Mouse (Mus musculus): ENCODE data around the gene Vmn1r183. TPM values are rescaled to one million over a fixed set of nuclear protein-coding genes. Genes with fewer than 3 reads are reported as not detected.
A peak's percentile ranks its signal among the peaks of the same experiment; 100 is the strongest.

Gene Vmn1r183
- polyA plus RNA-seq, 2 experiments: not detected

- peaks cover 11% of the 10 kb centered on the region for H3K9me3 ChIP-seq (ENCODE audit: control insufficient read depth, low read length)
- ATAC-seq (ENCODE audit: insufficient read depth) (no peak), DNase-seq (ENCODE audit: low read depth in 3 of 3, low spot score in 3 of 3) (no peak)
- H3K4me3 ChIP-seq (ENCODE audit: insufficient read depth in 1 of 2, low read depth in 2 of 2, low read length in 2 of 2): peak overlapping the region; percentile 63 to 65
- TF ChIP-seq EP300 (IDR thresholded peaks at IDR 0.05; ENCODE audit: low read depth) (no peak), CTCF (IDR thresholded peaks at IDR 0.05; ENCODE audit: low read depth) (no peak)
- WGBS (ENCODE audit: insufficient replicate concordance): 17% methylated on average over 9 of the region's 9 CpGs
- H3K36me3 ChIP-seq (replicated peaks; ENCODE audit: control insufficient read depth, insufficient read depth, low read depth): peaks cover 7% of the 10 kb centered on the region; the same call in 1 of the 2 replicates
- H3K9ac ChIP-seq (replicated peaks): no peak overlapping the region; the same call in 1 of the 2 replicates
- H3K4me2 ChIP-seq (ENCODE audit: low read depth): peak overlapping the region; percentile 78
- H3K27me3 ChIP-seq (ENCODE audit: control insufficient read depth, insufficient read depth, low read length): no peaks in the 10 kb centered on the region
- no peak overlapping the region for H3K27ac ChIP-seq
- H3K4me1 ChIP-seq (replicated peaks; ENCODE audit: control insufficient read depth in 2 of 2, insufficient read depth in 2 of 2, low read length in 1 of 2): peaks cover 0 to 8% of the 10 kb centered on the region in 2 experiments; a peak in 1 of 4 replicates
Measured at GRCm38 (mm10) chr7:24111772-24112155, 58.7 kb downstream of the Vmn1r183 start.

- Histone ChIP-seq H3K36me3 (replicated peaks; ENCODE audit: control insufficient read depth, insufficient read depth, low read depth) (0 out of 2 replicates have a peak, but pooled peaks cover 3% of the 10 kb centered on the region), H3K4me2 (ENCODE audit: low read depth) (peak within 1 kb of the TSS; percentile 78), H3K9ac (replicated peaks) (peak within 1 kb of the TSS; percentile 62), H3K27me3 (ENCODE audit: control insufficient read depth, insufficient read depth, low read length) (no peaks in the 10 kb centered on the region), H3K4me3 (ENCODE audit: insufficient read depth in 1 of 2, low read depth in 2 of 2, low read length in 2 of 2) (peak within 1 kb of the TSS; percentile 63 to 65), H3K9me3 (ENCODE audit: control insufficient read depth, low read length) (peaks cover 6% of the 10 kb centered on the region), H3K4me1 (replicated peaks; ENCODE audit: control insufficient read depth in 2 of 2, insufficient read depth in 2 of 2, low read length in 1 of 2) (peaks cover 0 to 8% of the 10 kb centered on the region in 2 experiments; a peak in 1 of 4 replicates), H3K27ac (peak within 1 kb of the TSS; percentile 54)
- WGBS (ENCODE audit: insufficient replicate concordance): 5% methylated on average over 23 of the region's 23 CpGs
- DNase-seq (ENCODE audit: low read depth in 3 of 3, low spot score in 3 of 3): peak; percentile 39 to 53 (median 41)
- no peak for TF ChIP-seq CTCF (IDR thresholded peaks at IDR 0.05; ENCODE audit: low read depth)
- TF ChIP-seq EP300 (IDR thresholded peaks at IDR 0.05; ENCODE audit: low read depth): no peak
- peak; percentile 82 for ATAC-seq (ENCODE audit: insufficient read depth)
Measured at GRCm38 (mm10) chr7:24112156-24112856, 59.3 kb downstream of the Vmn1r183 start, which contains the start of gene Zfp112. Gene Zfp112 (plus strand): TSS chr7:24112314.

DNA sequence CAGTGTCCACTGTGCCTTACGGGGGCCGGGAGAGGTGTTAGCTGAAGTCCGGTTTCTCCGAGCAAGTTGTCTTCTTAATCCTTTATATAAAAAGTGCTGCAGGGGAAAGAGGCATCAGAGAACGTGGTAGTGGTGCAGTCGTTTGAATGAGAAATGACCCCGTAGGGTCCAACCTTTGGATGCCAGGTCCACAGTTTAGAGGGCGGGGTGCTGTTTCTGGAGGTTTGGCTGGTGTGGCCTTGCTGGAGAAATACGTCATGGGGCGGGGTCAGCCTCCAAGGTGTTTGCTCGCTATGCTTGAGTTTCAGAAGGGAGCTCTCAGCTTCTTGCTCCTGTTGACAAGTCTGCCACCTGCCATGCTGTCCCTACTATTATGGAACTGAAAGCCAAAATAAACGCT is 59.9 kb downstream of the Vmn1r183 start:
- TF ChIP-seq EP300 (IDR thresholded peaks at IDR 0.05; ENCODE audit: low read depth) (no peak), CTCF (IDR thresholded peaks at IDR 0.05; ENCODE audit: low read depth) (no peak)
- peak overlapping the region; percentile 62 for H3K9ac ChIP-seq (replicated peaks)
- H3K27me3 ChIP-seq (ENCODE audit: control insufficient read depth, insufficient read depth, low read length): no peaks in the 10 kb centered on the region
- peaks cover 0 to 8% of the 10 kb centered on the region in 2 experiments; a peak in 1 of 4 replicates for H3K4me1 ChIP-seq (replicated peaks; ENCODE audit: control insufficient read depth in 2 of 2, insufficient read depth in 2 of 2, low read length in 1 of 2)
- WGBS (ENCODE audit: insufficient replicate concordance): 20% methylated on average over 12 of the region's 12 CpGs
- DNase-seq (ENCODE audit: low read depth in 3 of 3, low spot score in 3 of 3): peak; percentile 46 to 56 (median 53)
- 0 out of 2 replicates have a peak, but pooled peaks cover under 1% of the 10 kb centered on the region for H3K36me3 ChIP-seq (replicated peaks; ENCODE audit: control insufficient read depth, insufficient read depth, low read depth)
- ATAC-seq (ENCODE audit: insufficient read depth): peak; percentile 47
- peak overlapping the region; percentile 78 for H3K4me2 ChIP-seq (ENCODE audit: low read depth)
- peak overlapping the region; percentile 63 to 65 for H3K4me3 ChIP-seq (ENCODE audit: insufficient read depth in 1 of 2, low read depth in 2 of 2, low read length in 2 of 2)
- H3K9me3 ChIP-seq (ENCODE audit: control insufficient read depth, low read length): peaks cover 3% of the 10 kb centered on the region; the same call in 1 of the 2 replicates
- peak overlapping the region; percentile 54 for H3K27ac ChIP-seq

Other genes with a start within 250 kb of the Vmn1r183 start
- not detected in 2 replicates for gene Vmn1r175, start 242.6 kb upstream of the Vmn1r183 start, polyA plus RNA-seq (2012; rRNA removed)
- gene Vmn1r175, start 242.6 kb upstream of the Vmn1r183 start, polyA plus RNA-seq (2014; fragmentation: Nextera tagmentation; extraction: Ambion mirVana): not detected in 2 replicates
- not detected in 2 replicates for gene Vmn1r176, start 215.9 kb upstream of the Vmn1r183 start, polyA plus RNA-seq (2012; rRNA removed)
- gene Vmn1r176, start 215.9 kb upstream of the Vmn1r183 start, polyA plus RNA-seq (2014; fragmentation: Nextera tagmentation; extraction: Ambion mirVana): not detected in 2 replicates
- not detected in 2 replicates for gene Vmn1r177, start 186.8 kb upstream of the Vmn1r183 start, polyA plus RNA-seq (2012; rRNA removed)
- gene Vmn1r177, start 186.8 kb upstream of the Vmn1r183 start, polyA plus RNA-seq (2014; fragmentation: Nextera tagmentation; extraction: Ambion mirVana): not detected in 2 replicates
- gene Vmn1r178, start 161.2 kb upstream of the Vmn1r183 start, polyA plus RNA-seq (2012; rRNA removed): not detected in 2 replicates
- gene Vmn1r178, start 161.2 kb upstream of the Vmn1r183 start, polyA plus RNA-seq (2014; fragmentation: Nextera tagmentation; extraction: Ambion mirVana): not detected in 2 replicates
- gene Vmn1r179, start 126.3 kb upstream of the Vmn1r183 start, polyA plus RNA-seq (2012; rRNA removed): not detected in 2 replicates
- gene Vmn1r179, start 126.3 kb upstream of the Vmn1r183 start, polyA plus RNA-seq (2014; fragmentation: Nextera tagmentation; extraction: Ambion mirVana): not detected in 2 replicates
- not detected in 2 replicates for gene Vmn1r180, start 102.6 kb upstream of the Vmn1r183 start, polyA plus RNA-seq (2012; rRNA removed)
- not detected in 2 replicates for gene Vmn1r180, start 102.6 kb upstream of the Vmn1r183 start, polyA plus RNA-seq (2014; fragmentation: Nextera tagmentation; extraction: Ambion mirVana)
- gene Vmn1r181, start 78.6 kb upstream of the Vmn1r183 start, polyA plus RNA-seq (2012; rRNA removed): not detected in 2 replicates
- gene Vmn1r181, start 78.6 kb upstream of the Vmn1r183 start, polyA plus RNA-seq (2014; fragmentation: Nextera tagmentation; extraction: Ambion mirVana): not detected in 2 replicates
- gene V1rd19, start 51.6 kb upstream of the Vmn1r183 start, polyA plus RNA-seq (2012; rRNA removed): not detected in 2 replicates
- not detected in 2 replicates for gene V1rd19, start 51.6 kb upstream of the Vmn1r183 start, polyA plus RNA-seq (2014; fragmentation: Nextera tagmentation; extraction: Ambion mirVana)
- 7.7 and 9.3 TPM in 2 replicates for gene Zfp180, start 28.7 kb downstream of the Vmn1r183 start, polyA plus RNA-seq (2012; rRNA removed)
- 8.6 and 10.2 TPM in 2 replicates for gene Zfp180, start 28.7 kb downstream of the Vmn1r183 start, polyA plus RNA-seq (2014; fragmentation: Nextera tagmentation; extraction: Ambion mirVana)
- gene Zfp112, start 59.1 kb downstream of the Vmn1r183 start, polyA plus RNA-seq (2012; rRNA removed): 0.28 and 0.36 TPM in 2 replicates
- gene Zfp112, start 59.1 kb downstream of the Vmn1r183 start, polyA plus RNA-seq (2014; fragmentation: Nextera tagmentation; extraction: Ambion mirVana): 0.22 and 0.29 TPM in 2 replicates
- gene Zfp235, start 80.9 kb downstream of the Vmn1r183 start, polyA plus RNA-seq (2012; rRNA removed): 1.6 and 2.2 TPM in 2 replicates
- gene Zfp235, start 80.9 kb downstream of the Vmn1r183 start, polyA plus RNA-seq (2014; fragmentation: Nextera tagmentation; extraction: Ambion mirVana): 2.9 and 3.8 TPM in 2 replicates
- gene Zfp114, start 121.8 kb downstream of the Vmn1r183 start, polyA plus RNA-seq (2012; rRNA removed): 0.14 and 0.17 TPM in 2 replicates
- gene Zfp114, start 121.8 kb downstream of the Vmn1r183 start, polyA plus RNA-seq (2014; fragmentation: Nextera tagmentation; extraction: Ambion mirVana): 0.24 and 0.56 TPM in 2 replicates
- gene Zfp111, start 158.2 kb downstream of the Vmn1r183 start, polyA plus RNA-seq (2012; rRNA removed): 0.55 and 0.68 TPM in 2 replicates
- 1.2 and 1.8 TPM in 2 replicates for gene Zfp111, start 158.2 kb downstream of the Vmn1r183 start, polyA plus RNA-seq (2014; fragmentation: Nextera tagmentation; extraction: Ambion mirVana)
- gene Zfp109, start 184.3 kb downstream of the Vmn1r183 start, polyA plus RNA-seq (2012; rRNA removed): 0.80 and 0.97 TPM in 2 replicates
- gene Zfp109, start 184.3 kb downstream of the Vmn1r183 start, polyA plus RNA-seq (2014; fragmentation: Nextera tagmentation; extraction: Ambion mirVana): 0.65 and 0.73 TPM in 2 replicates
- 0.21 and 0.26 TPM in 2 replicates for gene Zfp108, start 201.5 kb downstream of the Vmn1r183 start, polyA plus RNA-seq (2012; rRNA removed)
- gene Zfp108, start 201.5 kb downstream of the Vmn1r183 start, polyA plus RNA-seq (2014; fragmentation: Nextera tagmentation; extraction: Ambion mirVana): 0.09 and 0.54 TPM in 2 replicates
- 0.58 and 7.6 TPM in 2 replicates for gene Zfp93, start 217.2 kb downstream of the Vmn1r183 start, polyA plus RNA-seq (2012; rRNA removed)
- gene Zfp93, start 217.2 kb downstream of the Vmn1r183 start, polyA plus RNA-seq (2014; fragmentation: Nextera tagmentation; extraction: Ambion mirVana): 0.75 and 1.3 TPM in 2 replicates
- gene Zfp61, start 248.0 kb downstream of the Vmn1r183 start, polyA plus RNA-seq (2012; rRNA removed): 2.3 and 2.6 TPM in 2 replicates
- 1.6 and 2.1 TPM in 2 replicates for gene Zfp61, start 248.0 kb downstream of the Vmn1r183 start, polyA plus RNA-seq (2014; fragmentation: Nextera tagmentation; extraction: Ambion mirVana)